Mouse (Mus musculus): Measurements from ENCODE around the gene Alkbh4. TPM values are rescaled to one million over a fixed set of nuclear protein-coding genes. Genes with fewer than 3 reads are reported as not detected.

Alkbh4 gene
- total and polyA plus RNA-seq, 2 experiments from 2014 or later, result 8.0 to 9.4 TPM

GRCm38 (mm10) chr5:136095089-136095488 is 40.9 kb upstream of the Alkbh4 start:
- Histone ChIP-seq H3K27me3 (ENCODE audit: control insufficient read depth, insufficient read depth, low read length) (no peaks in the 10 kb centered on the region), H3K9me3 (replicated peaks; ENCODE audit: control insufficient read depth, low read length) (no peaks in the 10 kb centered on the region), H3K36me3 (replicated peaks; ENCODE audit: control insufficient read depth, insufficient read depth, low read length) (no peaks in the 10 kb centered on the region), H3K4me2 (ENCODE audit: low read depth, low read length) (no peak overlapping the region), H3K27ac (ENCODE audit: low read depth) (no peak overlapping the region), H3K9ac (replicated peaks; ENCODE audit: low read depth, low read length) (no peak overlapping the region), H3K4me3 (ENCODE audit: low read depth, low read length) (no peak overlapping the region), H3K4me1 (ENCODE audit: control insufficient read depth, insufficient read depth) (no peaks in the 10 kb centered on the region)
- WGBS, result 62% methylated on average over 7 of the region's 7 CpGs
- ATAC-seq (ENCODE audit: insufficient read depth, low read depth), result no peak; the same call in 1 of the 2 replicates
- TF ChIP-seq EP300 (IDR thresholded peaks at IDR 0.05; ENCODE audit: low read depth) (no peak), CTCF (IDR thresholded peaks at IDR 0.05; ENCODE audit: low read depth) (no peak)
- DNase-seq (ENCODE audit: low spot score), result no peak

GRCm38 (mm10) chr5:136098536-136098935 is 37.4 kb upstream of the Alkbh4 start:
- no peak overlapping the region for H3K4me2 ChIP-seq (ENCODE audit: low read depth, low read length)
- H3K36me3 ChIP-seq (replicated peaks; ENCODE audit: control insufficient read depth, insufficient read depth, low read length), result no peaks in the 10 kb centered on the region
- H3K4me3 ChIP-seq (ENCODE audit: low read depth, low read length), result no peak overlapping the region
- DNase-seq (ENCODE audit: low spot score) (no peak), ATAC-seq (ENCODE audit: insufficient read depth, low read depth) (no peak)
- H3K4me1 ChIP-seq (ENCODE audit: control insufficient read depth, insufficient read depth), result peaks cover 4% of the 10 kb centered on the region; the same call in 1 of the 2 replicates
- no peak for TF ChIP-seq CTCF (IDR thresholded peaks at IDR 0.05; ENCODE audit: low read depth)
- 71% methylated on average over 10 of the region's 10 CpGs for WGBS
- no peaks in the 10 kb centered on the region for H3K9me3 ChIP-seq (replicated peaks; ENCODE audit: control insufficient read depth, low read length)
- 0 out of 2 replicates have a peak overlapping the region, but pooled peaks have one; percentile 5 for H3K9ac ChIP-seq (replicated peaks; ENCODE audit: low read depth, low read length)
- 0 out of 2 replicates have a peak, but pooled peaks cover 3% of the 10 kb centered on the region for H3K27me3 ChIP-seq (ENCODE audit: control insufficient read depth, insufficient read depth, low read length)
- no peak overlapping the region for H3K27ac ChIP-seq (ENCODE audit: low read depth)

GRCm38 (mm10) chr5:136102099-136102820 is 33.7 kb upstream of the Alkbh4 start:
- Histone ChIP-seq H3K9me3 (replicated peaks; ENCODE audit: control insufficient read depth, low read length) (peaks cover 5% of the 10 kb centered on the region; the same call in 1 of the 2 replicates), H3K27ac (ENCODE audit: low read depth) (no peak overlapping the region), H3K36me3 (replicated peaks; ENCODE audit: control insufficient read depth, insufficient read depth, low read length) (no peaks in the 10 kb centered on the region), H3K27me3 (ENCODE audit: control insufficient read depth, insufficient read depth, low read length) (0 out of 2 replicates have a peak, but pooled peaks cover 3% of the 10 kb centered on the region), H3K9ac (replicated peaks; ENCODE audit: low read depth, low read length) (no peak overlapping the region), H3K4me1 (ENCODE audit: control insufficient read depth, insufficient read depth) (peaks cover 4% of the 10 kb centered on the region; the same call in 1 of the 2 replicates), H3K4me3 (ENCODE audit: low read depth, low read length) (peak overlapping the region; percentile 17; the same call in 1 of the 2 replicates), H3K4me2 (ENCODE audit: low read depth, low read length) (peak overlapping the region; percentile 51)
- TF ChIP-seq EP300 (IDR thresholded peaks at IDR 0.05; ENCODE audit: low read depth) (no peak), CTCF (IDR thresholded peaks at IDR 0.05; ENCODE audit: low read depth) (peak; percentile 81)
- DNase-seq (ENCODE audit: low spot score) (peak; percentile 73), ATAC-seq (ENCODE audit: insufficient read depth, low read depth) (peak; percentile 87)
- WGBS, result 5% methylated on average over 41 of the region's 41 CpGs

GRCm38 (mm10) chr5:136104511-136104910 is 31.4 kb upstream of the Alkbh4 start:
- TF ChIP-seq CTCF (IDR thresholded peaks at IDR 0.05; ENCODE audit: low read depth), result peak; percentile 23; the same call in 1 of the 2 replicates
- no peak for TF ChIP-seq EP300 (IDR thresholded peaks at IDR 0.05; ENCODE audit: low read depth)
- H3K4me2 ChIP-seq (ENCODE audit: low read depth, low read length), result no peak overlapping the region
- H3K4me3 ChIP-seq (ENCODE audit: low read depth, low read length), result no peak overlapping the region
- H3K27me3 ChIP-seq (ENCODE audit: control insufficient read depth, insufficient read depth, low read length), result 0 out of 2 replicates have a peak, but pooled peaks cover 3% of the 10 kb centered on the region
- H3K36me3 ChIP-seq (replicated peaks; ENCODE audit: control insufficient read depth, insufficient read depth, low read length), result no peaks in the 10 kb centered on the region
- peaks cover 5% of the 10 kb centered on the region; the same call in 1 of the 2 replicates for H3K9me3 ChIP-seq (replicated peaks; ENCODE audit: control insufficient read depth, low read length)
- peaks cover 4% of the 10 kb centered on the region; the same call in 1 of the 2 replicates for H3K4me1 ChIP-seq (ENCODE audit: control insufficient read depth, insufficient read depth)
- ATAC-seq (ENCODE audit: insufficient read depth, low read depth) (no peak), DNase-seq (ENCODE audit: low spot score) (no peak)
- H3K9ac ChIP-seq (replicated peaks; ENCODE audit: low read depth, low read length), result no peak overlapping the region
- 93% methylated on average over 5 of the region's 5 CpGs for WGBS
- no peak overlapping the region for H3K27ac ChIP-seq (ENCODE audit: low read depth)

- no peak for TF ChIP-seq EP300 (IDR thresholded peaks at IDR 0.05; ENCODE audit: low read depth)
- TF ChIP-seq CTCF (IDR thresholded peaks at IDR 0.05; ENCODE audit: low read depth), result no peak
- peaks cover 5% of the 10 kb centered on the region; the same call in 1 of the 2 replicates for H3K9me3 ChIP-seq (replicated peaks; ENCODE audit: control insufficient read depth, low read length)
- H3K4me3 ChIP-seq (ENCODE audit: low read depth, low read length), result no peak overlapping the region
- ATAC-seq (ENCODE audit: insufficient read depth, low read depth) (no peak), DNase-seq (ENCODE audit: low spot score) (no peak)
- H3K36me3 ChIP-seq (replicated peaks; ENCODE audit: control insufficient read depth, insufficient read depth, low read length), result no peaks in the 10 kb centered on the region
- H3K4me1 ChIP-seq (ENCODE audit: control insufficient read depth, insufficient read depth), result no peaks in the 10 kb centered on the region
- H3K27ac ChIP-seq (ENCODE audit: low read depth), result no peak overlapping the region
- H3K9ac ChIP-seq (replicated peaks; ENCODE audit: low read depth, low read length), result no peak overlapping the region
- no peaks in the 10 kb centered on the region for H3K27me3 ChIP-seq (ENCODE audit: control insufficient read depth, insufficient read depth, low read length)
- 38% methylated on average over 2 of the region's 2 CpGs for WGBS
- no peak overlapping the region for H3K4me2 ChIP-seq (ENCODE audit: low read depth, low read length)
These were observed 27.5 kb upstream of the Alkbh4 start for GRCm38 (mm10) chr5:136108486-136108885.
